Mouse (Mus musculus) midbrain, embryonic 11.5 days (tissue): ENCODE data around the gene Micall2. TPM values are rescaled to one million over a fixed set of nuclear protein-coding genes. Genes with fewer than 3 reads are reported as not detected.
A peak's percentile ranks its signal among the peaks of the same experiment; 100 is the strongest.
"Not testable (repeated sequence)": the region's sequence is repeated elsewhere in the genome, so short reads cannot be mapped to it uniquely, and the experiment has no call there.

Experiments used
- ATAC-seq: fragments of 200-750 bp; cut with Nextera tagmentation; 2 replicates; pipeline ENCODE4 v1.8.0; 2017; ENCODE audit warnings: moderate TSS enrichment, moderate library complexity; ENCODE audit not compliant: low FRiP score
- DNase-seq: peaks from one replicate; pipeline ENCODE4 v3.0.0; 2015; ENCODE audit warnings: low spot score; ENCODE audit errors: missing footprints
- H3K27ac ChIP-seq: fragments of 300-500 bp; sonication (generic); 2 replicates; pipeline ENCODE4 v1.5.1; 2014; ENCODE audit warnings: low read depth, low read length
- H3K27me3 ChIP-seq: fragments of 300-500 bp; sonication (generic); 2 replicates; pipeline ENCODE4 v1.6.1; 2014; ENCODE audit warnings: mild to moderate bottlenecking, low read length, moderate library complexity, mixed read lengths; ENCODE audit not compliant: control insufficient read depth, insufficient read depth
- H3K36me3 ChIP-seq: fragments of 300-500 bp; sonication (generic); 2 replicates; pipeline ENCODE4 v1.6.1; 2014; ENCODE audit warnings: mild to moderate bottlenecking, low read length, moderate library complexity, mixed read lengths; ENCODE audit not compliant: control insufficient read depth, insufficient read depth
- H3K4me1 ChIP-seq: fragments of 300-500 bp; sonication (generic); 2 replicates; pipeline ENCODE4 v1.6.1; 2014; ENCODE audit warnings: low read length; ENCODE audit not compliant: control insufficient read depth, insufficient read depth
- H3K4me2 ChIP-seq: fragments of 300-500 bp; sonication (generic); 2 replicates; pipeline ENCODE4 v1.6.1; 2014; ENCODE audit warnings: mild to moderate bottlenecking, moderate library complexity
- H3K4me3 ChIP-seq: fragments of 300-500 bp; sonication (generic); 2 replicates; pipeline ENCODE4 v1.5.1; 2014; ENCODE audit warnings: low read depth, low read length
- H3K9ac ChIP-seq: fragments of 300-500 bp; sonication (generic); 2 replicates; pipeline ENCODE4 v1.6.1; 2014; ENCODE audit warnings: low read length
- H3K9me3 ChIP-seq: fragments of 300-500 bp; sonication (generic); 2 replicates; pipeline ENCODE4 v1.6.1; 2016; ENCODE audit warnings: low read length; ENCODE audit not compliant: control insufficient read depth
- WGBS: fragments of 180-500 bp; shearing (Covaris S2); extraction: QIAGEN DNeasy Blood & Tissue Kit; methylation state at CpG from one replicate; pipeline ENCODE4 v1.1.7; 2014; 5-methylcytosine and 5-hydroxymethylcytosine counted together
- polyA plus RNA-seq: library from polyadenylated mRNA; unstranded; fragments of >200 nt; fragmentation: Nextera tagmentation; extraction: Ambion mirVana; gene quantifications from 2 replicates; pipeline ENCODE4 v1.2.1, GENCODE M21; 2014

Gene Micall2
- polyA plus RNA-seq, 1 experiment from 2014 or later, result 4.9 TPM

- H3K9ac ChIP-seq, result no peak overlapping the region
- H3K4me1 ChIP-seq, result no peaks in the 10 kb centered on the region
- H3K27me3 ChIP-seq, result no peaks in the 10 kb centered on the region
- peaks cover 17% of the 10 kb centered on the region for H3K36me3 ChIP-seq
- DNase-seq, result peak; percentile 92
- H3K27ac ChIP-seq, result no peak overlapping the region
- WGBS, result 38% methylated on average over 12 of the region's 12 CpGs
- ATAC-seq, result no peak; the same call in 1 of the 2 replicates
- no peak overlapping the region for H3K4me2 ChIP-seq
- no peak overlapping the region for H3K4me3 ChIP-seq
- no peaks in the 10 kb centered on the region for H3K9me3 ChIP-seq
These were observed 18.6 kb upstream of the Micall2 start for GRCm38 (mm10) chr5:139754753-139755152.

GRCm38 (mm10) chr5:139750535-139750934 lies 14.4 kb upstream of the Micall2 start:
- Histone ChIP-seq H3K9me3 (no peaks in the 10 kb centered on the region), H3K4me3 (no peak overlapping the region), H3K4me2 (no peak overlapping the region), H3K4me1 (no peaks in the 10 kb centered on the region), H3K27me3 (no peaks in the 10 kb centered on the region), H3K36me3 (peaks cover 5% of the 10 kb centered on the region; the same call in 1 of the 2 replicates), H3K27ac (no peak overlapping the region), H3K9ac (no peak overlapping the region)
- ATAC-seq (peak; percentile 31), DNase-seq (peak; percentile 99)

GRCm38 (mm10) chr5:139749413-139750125 lies 13.4 kb upstream of the Micall2 start:
- ATAC-seq (no peak), DNase-seq (no peak)
- WGBS, result 89% methylated on average over 16 of the region's 16 CpGs
- Histone ChIP-seq H3K4me1 (no peaks in the 10 kb centered on the region), H3K4me3 (no peak overlapping the region), H3K9ac (no peak overlapping the region), H3K27me3 (no peaks in the 10 kb centered on the region), H3K27ac (no peak overlapping the region), H3K4me2 (no peak overlapping the region), H3K36me3 (peaks cover 4% of the 10 kb centered on the region; the same call in 1 of the 2 replicates), H3K9me3 (no peaks in the 10 kb centered on the region)

GRCm38 (mm10) chr5:139745771-139746170 lies 9.6 kb upstream of the Micall2 start:
- no peaks in the 10 kb centered on the region for H3K36me3 ChIP-seq
- WGBS, result 11% methylated on average over 3 of the region's 3 CpGs
- H3K4me2 ChIP-seq, result no peak overlapping the region
- no peak overlapping the region for H3K9ac ChIP-seq
- no peak overlapping the region for H3K27ac ChIP-seq
- H3K4me3 ChIP-seq, result no peak overlapping the region
- ATAC-seq (no peak), DNase-seq (no peak)
- no peaks in the 10 kb centered on the region for H3K27me3 ChIP-seq
- no peaks in the 10 kb centered on the region for H3K4me1 ChIP-seq
- no peaks in the 10 kb centered on the region for H3K9me3 ChIP-seq

- H3K4me3 ChIP-seq, H3K27ac ChIP-seq, ATAC-seq, H3K4me1 ChIP-seq, H3K9me3 ChIP-seq, H3K9ac ChIP-seq, H3K4me2 ChIP-seq, H3K36me3 ChIP-seq, H3K27me3 ChIP-seq, DNase-seq: not testable (repeated sequence)
- 62% methylated on average over 3 of the region's 3 CpGs for WGBS
These were observed 6.5 kb upstream of the Micall2 start for GRCm38 (mm10) chr5:139742640-139743039.

GRCm38 (mm10) chr5:139738592-139739315 lies 2.6 kb upstream of the Micall2 start:
- Histone ChIP-seq H3K36me3 (no peaks in the 10 kb centered on the region), H3K27ac (no peak overlapping the region), H3K4me2 (no peak overlapping the region), H3K27me3 (no peaks in the 10 kb centered on the region; the same call in 1 of the 2 replicates), H3K4me3 (no peak overlapping the region), H3K9ac (no peak overlapping the region), H3K4me1 (peaks cover 9% of the 10 kb centered on the region), H3K9me3 (no peaks in the 10 kb centered on the region)
- no peak for ATAC-seq
- DNase-seq, result no peak
- WGBS, result 80% methylated on average over 7 of the region's 7 CpGs

GRCm38 (mm10) chr5:139737841-139738591 lies 1.9 kb upstream of the Micall2 start:
- Histone ChIP-seq H3K4me3 (no peak overlapping the region), H3K27ac (no peak overlapping the region), H3K36me3 (no peaks in the 10 kb centered on the region), H3K27me3 (no peaks in the 10 kb centered on the region; the same call in 1 of the 2 replicates), H3K4me1 (peaks cover 9% of the 10 kb centered on the region), H3K4me2 (no peak overlapping the region), H3K9me3 (no peaks in the 10 kb centered on the region), H3K9ac (no peak overlapping the region)
- no peak for DNase-seq
- ATAC-seq, result no peak
- WGBS, result 83% methylated on average over 14 of the region's 14 CpGs

- 13% methylated on average over 10 of the region's 10 CpGs for WGBS
- H3K4me1 ChIP-seq, result peaks cover 9% of the 10 kb centered on the region
- H3K9me3 ChIP-seq, result no peaks in the 10 kb centered on the region
- H3K4me2 ChIP-seq, result peak overlapping the region; percentile 87
- H3K36me3 ChIP-seq, result no peaks in the 10 kb centered on the region
- H3K4me3 ChIP-seq, result peak overlapping the region; percentile 48; the same call in 1 of the 2 replicates
- no peak overlapping the region for H3K27ac ChIP-seq
- DNase-seq, result no peak
- peak; percentile 47 for ATAC-seq
- no peaks in the 10 kb centered on the region; the same call in 1 of the 2 replicates for H3K27me3 ChIP-seq
- peak overlapping the region; percentile 45; the same call in 1 of the 2 replicates for H3K9ac ChIP-seq
These were observed 386 bp upstream of the Micall2 start for GRCm38 (mm10) chr5:139736504-139736940.
